Mouse (Mus musculus): ENCODE measurements at regions not wholly inside any gene's neighbourhood (a gene's known extent, or its start where the extent isn't known, plus 50 kb on each side); places are given as distances from the start of the nearest gene placed in this dataset.

- Histone ChIP-seq H3K4me3 (replicated peaks in 1 of 3; ENCODE audit: low read depth in 2 of 3, low read length in 2 of 3, poor library complexity in 1 of 3) (no peak overlapping the region), H3K9me3 (replicated peaks; ENCODE audit: low read length) (no peaks in the 10 kb centered on the region), H3K36me3 (replicated peaks in 1 of 2; ENCODE audit: control insufficient read depth in 1 of 2, insufficient read depth in 1 of 2, low read length in 1 of 2) (no peaks in the 10 kb centered on the region), H3K4me2 (ENCODE audit: insufficient read depth, low read depth, poor library complexity, severe bottlenecking) (no peak overlapping the region), H3K79me2 (replicated peaks; ENCODE audit: control insufficient read depth, extremely low read depth, insufficient read depth, poor library complexity, severe bottlenecking) (peaks cover 3% of the 10 kb centered on the region; the same call in 1 of the 2 replicates), H3K4me1 (ENCODE audit: control insufficient read depth in 1 of 2, insufficient read depth in 2 of 2) (peaks cover 0 to 28% of the 10 kb centered on the region in 2 experiments; a peak in 2 of 4 replicates), H3K9ac (ENCODE audit: insufficient read depth, low read depth) (no peak overlapping the region), H3K27ac (ENCODE audit: insufficient read depth, low read depth) (no peak overlapping the region), H3K27me3 (replicated peaks) (no peaks in the 10 kb centered on the region)
- in situ Hi-C loops (cut with MboI; ENCODE audit: low pct_ligation_motif_present, low pct_unique_long_range_greater_than_20kb, low sequenced_read_pairs): loop anchor here (5.0 kb wide), 1 partner anchor 83 kb away; no protein-coding TSS in a partner anchor
- TF ChIP-seq ZMIZ1 (IDR thresholded peaks at IDR 0.05; ENCODE audit: low read depth, low read length): no peak
- no peak for TF ChIP-seq NRF1 (IDR thresholded peaks at IDR 0.05; ENCODE audit: low read depth, low read length)
- peak; percentile 70 for TF ChIP-seq ZNF384 (IDR thresholded peaks at IDR 0.05; ENCODE audit: low read depth, low read length)
- TF ChIP-seq TBP (conservative IDR thresholded peaks at IDR 0.05; ENCODE audit: low read depth, low read length): no peak
- no peak for DNase-seq (ENCODE audit: extremely low read depth)
- dilution Hi-C loops (cut with MboI; ENCODE audit: extremely low pct_ligation_motif_present, extremely low pct_unique_long_range_greater_than_20kb, low sequenced_read_pairs): no loop called here
These were observed 78.7 kb upstream of the Chd2 start for GRCm38 (mm10) chr7:73620341-73620740.

- peak overlapping the region; percentile 73 for H3K4me2 ChIP-seq (ENCODE audit: insufficient read depth, low read depth, poor library complexity, severe bottlenecking)
- H3K9me3 ChIP-seq (replicated peaks; ENCODE audit: low read length): no peaks in the 10 kb centered on the region
- H3K36me3 ChIP-seq (replicated peaks in 1 of 2; ENCODE audit: control insufficient read depth in 1 of 2, insufficient read depth in 1 of 2, low read length in 1 of 2): no peaks in the 10 kb centered on the region
- H3K27ac ChIP-seq (ENCODE audit: insufficient read depth, low read depth): peak overlapping the region; percentile 58
- no peak for DNase-seq (ENCODE audit: extremely low read depth)
- H3K27me3 ChIP-seq (replicated peaks): no peaks in the 10 kb centered on the region
- dilution Hi-C loops (cut with MboI; ENCODE audit: extremely low pct_ligation_motif_present, extremely low pct_unique_long_range_greater_than_20kb, low sequenced_read_pairs): no loop called here
- H3K9ac ChIP-seq (ENCODE audit: insufficient read depth, low read depth): peak overlapping the region; percentile 83
- peak overlapping the region; percentile 61 to 93 (median 71) for H3K4me3 ChIP-seq (replicated peaks in 1 of 3; ENCODE audit: low read depth in 2 of 3, low read length in 2 of 3, poor library complexity in 1 of 3)
- in situ Hi-C loops (cut with MboI; ENCODE audit: low pct_ligation_motif_present, low pct_unique_long_range_greater_than_20kb, low sequenced_read_pairs): no loop called here
- TF ChIP-seq POLR2AphosphoS2 (IDR thresholded peaks at IDR 0.05; ENCODE audit: low read depth, low read length) (peak; percentile 83), ZNF384 (IDR thresholded peaks at IDR 0.05; ENCODE audit: low read depth, low read length) (no peak), TBP (conservative IDR thresholded peaks at IDR 0.05; ENCODE audit: low read depth, low read length) (peak; percentile 45; the same call in 1 of the 2 replicates), POLR2A (IDR thresholded peaks at IDR 0.05; ENCODE audit: low read depth, low read length) (peak; percentile 50; the same call in 1 of the 2 replicates)
- H3K79me2 ChIP-seq (replicated peaks; ENCODE audit: control insufficient read depth, extremely low read depth, insufficient read depth, poor library complexity, severe bottlenecking): peaks cover 3% of the 10 kb centered on the region; the same call in 1 of the 2 replicates
- peaks cover 0 to 25% of the 10 kb centered on the region in 2 experiments; a peak in 2 of 4 replicates for H3K4me1 ChIP-seq (ENCODE audit: control insufficient read depth in 1 of 2, insufficient read depth in 2 of 2)
These were observed 77.3 kb upstream of the Chd2 start for GRCm38 (mm10) chr7:73618758-73619416.

- peak; percentile 93 for DNase-seq (ENCODE audit: extremely low read depth)
- Histone ChIP-seq H3K9ac (ENCODE audit: insufficient read depth, low read depth) (peak overlapping the region; percentile 95), H3K9me3 (replicated peaks; ENCODE audit: low read length) (no peaks in the 10 kb centered on the region), H3K4me2 (ENCODE audit: insufficient read depth, low read depth, poor library complexity, severe bottlenecking) (peak overlapping the region; percentile 54), H3K4me1 (ENCODE audit: control insufficient read depth in 1 of 2, insufficient read depth in 2 of 2) (peaks cover 0 to 25% of the 10 kb centered on the region in 2 experiments; a peak in 2 of 4 replicates), H3K79me2 (replicated peaks; ENCODE audit: control insufficient read depth, extremely low read depth, insufficient read depth, poor library complexity, severe bottlenecking) (peaks cover 3% of the 10 kb centered on the region; the same call in 1 of the 2 replicates), H3K36me3 (replicated peaks in 1 of 2; ENCODE audit: control insufficient read depth in 1 of 2, insufficient read depth in 1 of 2, low read length in 1 of 2) (no peaks in the 10 kb centered on the region), H3K27ac (ENCODE audit: insufficient read depth, low read depth) (peak overlapping the region; percentile 80), H3K27me3 (replicated peaks) (no peaks in the 10 kb centered on the region), H3K4me3 (replicated peaks in 1 of 3; ENCODE audit: low read depth in 2 of 3, low read length in 2 of 3, poor library complexity in 1 of 3) (peak overlapping the region; percentile 70 to 93 (median 71))
- dilution Hi-C loops (cut with MboI; ENCODE audit: extremely low pct_ligation_motif_present, extremely low pct_unique_long_range_greater_than_20kb, low sequenced_read_pairs): no loop called here
- in situ Hi-C loops (cut with MboI; ENCODE audit: low pct_ligation_motif_present, low pct_unique_long_range_greater_than_20kb, low sequenced_read_pairs): no loop called here
- TF ChIP-seq ZC3H11A (IDR thresholded peaks at IDR 0.05; ENCODE audit: low read depth, low read length) (peak; percentile 88), RAD21 (IDR thresholded peaks at IDR 0.05; ENCODE audit: low read depth, low read length) (peak; percentile 73), GABPA (IDR thresholded peaks at IDR 0.05; ENCODE audit: insufficient replicate concordance, low read depth, low read length) (no peak; the same call in 1 of the 2 replicates), MAX (IDR thresholded peaks at IDR 0.05; ENCODE audit: low read length) (peak; percentile 91), IRF4 (IDR thresholded peaks at IDR 0.05; ENCODE audit: low read depth, low read length) (peak; percentile 84), MXI1 (IDR thresholded peaks at IDR 0.05; ENCODE audit: low read depth, low read length) (peak; percentile 91), USF1 (IDR thresholded peaks at IDR 0.05; ENCODE audit: low read depth, low read length) (peak; percentile 86), HCFC1 (IDR thresholded peaks at IDR 0.05; ENCODE audit: low read depth, low read length) (peak; percentile 76), EP300 (IDR thresholded peaks at IDR 0.05; ENCODE audit: low read length) (no peak), TBP (conservative IDR thresholded peaks at IDR 0.05; ENCODE audit: low read depth, low read length) (peak; percentile 34; the same call in 1 of the 2 replicates), ETS1 (conservative IDR thresholded peaks at IDR 0.05; ENCODE audit: low read depth, low read length) (peak; percentile 51; the same call in 1 of the 2 replicates), CTCF (conservative IDR thresholded peaks at IDR 0.05 in 1 of 2, IDR thresholded peaks at IDR 0.05 in 1 of 2; ENCODE audit: low read depth in 2 of 2, low read length in 2 of 2) (peak in 1 of 2 experiments; percentile 86; a peak in 2 of 4 replicates), ZKSCAN1 (IDR thresholded peaks at IDR 0.05; ENCODE audit: borderline replicate concordance, low read depth, low read length) (no peak), SMC3 (IDR thresholded peaks at IDR 0.05; ENCODE audit: low read depth, low read length) (peak; percentile 89), BHLHE40 (IDR thresholded peaks at IDR 0.05; ENCODE audit: low read depth, low read length) (peak; percentile 70), ELF1 (IDR thresholded peaks at IDR 0.05; ENCODE audit: low read depth, low read length) (peak; percentile 87), RCOR1 (conservative IDR thresholded peaks at IDR 0.05; ENCODE audit: low read depth, low read length) (no peak)
These were observed 76.5 kb upstream of the Chd2 start for GRCm38 (mm10) chr7:73617910-73618757.

Measured in CH12.LX (cell line).